Mouse (Mus musculus) retina, postnatal 1 day (tissue): ENCODE measurements around the gene Ednra.
A peak's percentile ranks its signal among the peaks of the same experiment; 100 is the strongest.
"Not testable (repeated sequence)": the region's sequence is repeated elsewhere in the genome, so short reads cannot be mapped to it uniquely, and the experiment has no call there.

Experiments
- DNase-seq: peaks from one replicate; pipeline ENCODE4 v3.0.0-alpha.2; 2012

Ednra gene

GRCm38 (mm10) chr8:77717036-77717435 lies 7.2 kb downstream of the Ednra start:
- no peak for DNase-seq

GRCm38 (mm10) chr8:77714455-77714854 lies 9.8 kb downstream of the Ednra start:
- DNase-seq, result no peak

GRCm38 (mm10) chr8:77713688-77714087 lies 10.6 kb downstream of the Ednra start:
- DNase-seq, result no peak

GRCm38 (mm10) chr8:77704768-77705167 lies 19.5 kb downstream of the Ednra start:
- no peak for DNase-seq

- no peak for DNase-seq
Observed at GRCm38 (mm10) chr8:77698028-77698427, 26.2 kb downstream of the Ednra start.

GRCm38 (mm10) chr8:77696182-77696581 lies 28.1 kb downstream of the Ednra start:
- no peak for DNase-seq

GRCm38 (mm10) chr8:77695486-77696058 lies 28.7 kb downstream of the Ednra start:
- peak; percentile 4 for DNase-seq

- DNase-seq, result no peak
Observed at GRCm38 (mm10) chr8:77695070-77695469, 29.2 kb downstream of the Ednra start.

- no peak for DNase-seq
Observed at GRCm38 (mm10) chr8:77694588-77694987, 29.7 kb downstream of the Ednra start.

- DNase-seq, result not testable (repeated sequence)
Observed at GRCm38 (mm10) chr8:77689421-77690059, 34.7 kb downstream of the Ednra start.

GRCm38 (mm10) chr8:77688978-77689377 lies 35.3 kb downstream of the Ednra start:
- DNase-seq, result no peak

GRCm38 (mm10) chr8:77684372-77684771 lies 39.9 kb downstream of the Ednra start:
- DNase-seq, result no peak

GRCm38 (mm10) chr8:77683356-77684106 lies 40.7 kb downstream of the Ednra start:
- DNase-seq, result no peak

- DNase-seq, result no peak
Observed at GRCm38 (mm10) chr8:77682008-77682934, 42.0 kb downstream of the Ednra start.

GRCm38 (mm10) chr8:77672036-77672435 lies 52.2 kb downstream of the Ednra start:
- DNase-seq, result no peak

GRCm38 (mm10) chr8:77670612-77671363 lies 53.5 kb downstream of the Ednra start:
- DNase-seq, result no peak

- DNase-seq, result no peak
Observed at GRCm38 (mm10) chr8:77667916-77668315, 56.3 kb downstream of the Ednra start.

- no peak for DNase-seq
Observed at GRCm38 (mm10) chr8:77664901-77665300, 59.4 kb downstream of the Ednra start.

GRCm38 (mm10) chr8:77659534-77660080 lies 64.7 kb downstream of the Ednra start:
- no peak for DNase-seq

GRCm38 (mm10) chr8:77658356-77658755 lies 65.9 kb downstream of the Ednra start:
- DNase-seq, result no peak

GRCm38 (mm10) chr8:77650646-77651190 lies 73.5 kb downstream of the Ednra start:
- DNase-seq, result no peak
